Comparison of ENCODE assay signal across 8 mouse cellular contexts in genomic region chrX:99574441-99575103, GRCm38 (mm10).
DNase-seq lines count a peak whose midpoint lies in the region; ATAC-seq lines count a peak whose summit lies in the region.

No protein-coding gene starts in this region.

- intact Hi-C loops in left cerebral cortex, postnatal 14 days (cut with DNase I) = loop anchor here (1.0 to 10.0 kb wide), 3 partner anchors 80 to 439 kb away; partner anchors contain the start of gene Pja1

- H3K4me1 ChIP-seq in forebrain, embryonic 10.5 days = peaks cover 17% of the 10 kb centered on the region
- H3K4me1 ChIP-seq in hindbrain, embryonic 11.5 days (replicated peaks; ENCODE audit: control insufficient read depth, insufficient read depth, low read length) = no peaks in the 10 kb centered on the region

- H3K9ac ChIP-seq in hindbrain, embryonic 11.5 days (ENCODE audit: low read depth, low read length) = no peak overlapping the region

- peaks cover 98% of the 10 kb centered on the region for H3K27me3 ChIP-seq in forebrain, embryonic 10.5 days (ENCODE audit: poor library complexity, severe bottlenecking)
- peaks cover 10% of the 10 kb centered on the region for H3K27me3 ChIP-seq in hindbrain, embryonic 11.5 days (ENCODE audit: control insufficient read depth, insufficient read depth, low read length)

- H3K36me3 ChIP-seq in forebrain, embryonic 10.5 days (replicated peaks) = no peaks in the 10 kb centered on the region
- no peaks in the 10 kb centered on the region for H3K36me3 ChIP-seq in hindbrain, embryonic 11.5 days (ENCODE audit: control insufficient read depth, insufficient read depth, low read length)

- peak; percentile 52 for DNase-seq in CD4-positive, CD25-positive, alpha-beta regulatory T cell, adult 2 months (ENCODE audit: low read depth, low spot score)
- DNase-seq in adrenal gland, postnatal 10 days = peak; percentile 79
- DNase-seq in forebrain, embryonic 10.5 days (ENCODE audit: extremely low spot score, low spot score) = peak; percentile 53
- DNase-seq in hindbrain, embryonic 11.5 days (ENCODE audit: low spot score) = peak; percentile 69
- peak; percentile 33 to 56 for DNase-seq in left cerebral cortex, postnatal 14 days (ENCODE audit: low spot score in 2 of 2)
- peak; percentile 61 to 69 for DNase-seq in lung, postnatal 4 days
- peak; percentile 39 to 56 for DNase-seq in right cerebral cortex, adult 2 months (ENCODE audit: low spot score in 2 of 2)

- H3K4me3 ChIP-seq in forebrain, embryonic 10.5 days = peak overlapping the region; percentile 33
- no peak overlapping the region for H3K4me3 ChIP-seq in hindbrain, embryonic 11.5 days (ENCODE audit: low read depth, low read length)

- ATAC-seq in CD4-positive, CD25-positive, alpha-beta regulatory T cell, adult 4 months = no peak
- 0 out of 2 replicates have a peak, but pooled peaks have one; percentile 40 for ATAC-seq in hindbrain, embryonic 11.5 days (ENCODE audit: low FRiP score)

- H3K4me2 ChIP-seq in hindbrain, embryonic 11.5 days (replicated peaks; ENCODE audit: low read depth, low read length) = peak overlapping the region; percentile 35

- 35% methylated on average over 18 of the region's 18 CpGs for WGBS in forebrain, embryonic 10.5 days
- 25% methylated on average over 15 of the region's 18 CpGs for WGBS in hindbrain, embryonic 11.5 days

- H3K27ac ChIP-seq in forebrain, embryonic 10.5 days = peak overlapping the region; percentile 76
- no peak overlapping the region for H3K27ac ChIP-seq in hindbrain, embryonic 11.5 days (ENCODE audit: low read depth, low read length)

- no peaks in the 10 kb centered on the region for H3K9me3 ChIP-seq in forebrain, embryonic 10.5 days
- H3K9me3 ChIP-seq in hindbrain, embryonic 11.5 days (ENCODE audit: control insufficient read depth, low read length) = no peaks in the 10 kb centered on the region
